Mouse (Mus musculus) heart, adult 18-20 months (tissue): Measurements from ENCODE around the gene Tctn1. TPM values are rescaled to one million over a fixed set of nuclear protein-coding genes. Genes with fewer than 3 reads are reported as not detected.

Source experiments
- total RNA-seq, 2 experiments: library from RNA; stranded (reverse); gene quantifications; 2 replicates each; pipeline ENCODE4 v1.2.3; 2021

Gene Tctn1
- total RNA-seq, 2 experiments from 2014 or later, result 2.8 to 4.9 TPM

Other genes with a start within 250 kb of the Tctn1 start
- gene Cux2, start 214.4 kb downstream of the Tctn1 start, total RNA-seq, result 10 to 100 TPM; 19.3 to 19.4 TPM
- gene Myl2, start 163.5 kb downstream of the Tctn1 start, total RNA-seq, result over 10,000 TPM; 22,032 to 23,824 TPM
- gene Ccdc63, start 123.6 kb downstream of the Tctn1 start, total RNA-seq, result not detected
- 100 to 1,000 TPM; 105 to 113 TPM for gene Ppp1cc, start 106.2 kb downstream of the Tctn1 start, total RNA-seq
- 1 to 10 TPM; 1.7 to 6.8 TPM for gene Hvcn1, start 57.7 kb downstream of the Tctn1 start, total RNA-seq
- gene Pptc7, start 19.9 kb upstream of the Tctn1 start, total RNA-seq, result 100 to 1,000 TPM; 112 to 135 TPM
- gene Rad9b, start 89.8 kb upstream of the Tctn1 start, total RNA-seq, result 1 to 10 TPM in 1 of 2 experiments, under 1 TPM in 1; 0.52 to 2.1 TPM
- 100 to 1,000 TPM in 1 of 2 experiments, 10 to 100 TPM in 1; 99.3 to 111 TPM for gene Vps29, start 89.9 kb upstream of the Tctn1 start, total RNA-seq
- gene Gpn3, start 107.4 kb upstream of the Tctn1 start, total RNA-seq, result 10 to 100 TPM; 31.8 to 33.0 TPM
- gene Fam216a, start 107.9 kb upstream of the Tctn1 start, total RNA-seq, result 10 to 100 TPM in 1 of 2 experiments, 1 to 10 TPM in 1; 9.7 to 11.9 TPM
- 10 to 100 TPM; 92.8 to 97.7 TPM for gene Arpc3, start 127.4 kb upstream of the Tctn1 start, total RNA-seq
- gene Anapc7, start 157.2 kb upstream of the Tctn1 start, total RNA-seq, result 10 to 100 TPM; 31.8 to 32.4 TPM
- over 10,000 TPM; 12,284 to 12,648 TPM for gene Atp2a2, start 237.8 kb upstream of the Tctn1 start, total RNA-seq